Mouse (Mus musculus) MEL (cell line): ENCODE measurements around the gene Zswim5.

Source experiments
- CHD1 ChIP-seq: IDR thresholded peaks from 2 replicates; pipeline ENCODE4 v1.6.1; 2012; ENCODE audit warnings: low read depth, mild to moderate bottlenecking, inconsistent platforms, low read length, improper control_type of control experiment
- CTCF ChIP-seq, 3 experiments: IDR thresholded peaks in 2 of 3; conservative IDR thresholded peaks in 1 of 3; 2 replicates each; pipeline ENCODE4 v1.5.1; 2011 to 2012; ENCODE audit warnings: low read length in 3 of 3, low read depth in 2 of 3, mild to moderate bottlenecking in 2 of 3, improper control_type of control experiment in 1 of 3, inconsistent platforms in 1 of 3, mixed read lengths in 1 of 3, moderate library complexity in 1 of 3; ENCODE audit not compliant: control insufficient read depth in 1 of 3, insufficient read depth in 1 of 3, poor library complexity in 1 of 3, severe bottlenecking in 1 of 3
- E2F4 ChIP-seq: IDR thresholded peaks from 2 replicates; pipeline ENCODE4 v1.6.1; 2011; ENCODE audit warnings: low read depth, low read length, improper control_type of control experiment, borderline replicate concordance
- EP300 ChIP-seq, 2 experiments: IDR thresholded peaks; 2 replicates each; pipeline ENCODE4 v1.6.1; 2011; ENCODE audit warnings: improper control_type of control experiment in 2 of 2, low read length in 2 of 2, low read depth in 1 of 2, mild to moderate bottlenecking in 1 of 2
- HCFC1 ChIP-seq: IDR thresholded peaks from 2 replicates; pipeline ENCODE4 v1.6.1; 2012; ENCODE audit warnings: low read depth, mild to moderate bottlenecking, inconsistent platforms, low read length, improper control_type of control experiment, moderate library complexity
- MAZ ChIP-seq: IDR thresholded peaks from 2 replicates; pipeline ENCODE4 v1.6.1; 2012; ENCODE audit warnings: low read depth, mild to moderate bottlenecking, inconsistent platforms, low read length, improper control_type of control experiment
- MXI1 ChIP-seq: IDR thresholded peaks from 2 replicates; pipeline ENCODE4 v1.6.1; 2011; ENCODE audit warnings: mild to moderate bottlenecking, low read depth, low read length, improper control_type of control experiment
- MYC ChIP-seq: IDR thresholded peaks from 2 replicates; pipeline ENCODE4 v1.6.1; 2011; ENCODE audit warnings: low read depth, mild to moderate bottlenecking, low read length, improper control_type of control experiment, moderate library complexity
- POLR2A ChIP-seq, 2 experiments: IDR thresholded peaks; 2 replicates each; pipeline ENCODE4 v1.6.1; 2011 to 2012; ENCODE audit warnings: low read length in 2 of 2, mild to moderate bottlenecking in 2 of 2, control low read depth in 1 of 2, improper control_type of control experiment in 1 of 2, low read depth in 1 of 2, moderate library complexity in 1 of 2; ENCODE audit not compliant: control insufficient read depth in 1 of 2, insufficient read depth in 1 of 2, poor library complexity in 1 of 2
- SMC3 ChIP-seq: IDR thresholded peaks from 2 replicates; pipeline ENCODE4 v1.6.1; 2011; ENCODE audit warnings: low read depth, low read length, improper control_type of control experiment

- TF ChIP-seq HCFC1 (no peak), MXI1 (no peak), MYC (no peak), CTCF (IDR thresholded peaks at IDR 0.05 in 2 of 3, conservative IDR thresholded peaks at IDR 0.05 in 1 of 3; ENCODE audit: control insufficient read depth in 1 of 3, insufficient read depth in 1 of 3, low read depth in 2 of 3, low read length in 3 of 3, poor library complexity in 1 of 3, severe bottlenecking in 1 of 3) (peak in 2 of 3 experiments; percentile 23 to 43; a peak in 3 of 6 replicates), SMC3 (peak; percentile 49), E2F4 (no peak), POLR2A (IDR thresholded peaks at IDR 0.05; ENCODE audit: control insufficient read depth in 1 of 2, insufficient read depth in 1 of 2, low read depth in 1 of 2, low read length in 2 of 2, poor library complexity in 1 of 2) (no peak), CHD1 (no peak), MAZ (no peak), EP300 (IDR thresholded peaks at IDR 0.05; ENCODE audit: low read depth in 1 of 2, low read length in 2 of 2) (no peak)
These were observed 99.3 kb downstream of the Zswim5 start for GRCm38 (mm10) chr4:116976503-116976902.
